In genomic region chr1:191818145-191818631, GRCm38 (mm10) we compare ENCODE assay signal across 11 mouse cellular contexts. TPM values are rescaled to one million over a fixed set of nuclear protein-coding genes. Genes with fewer than 3 reads are reported as not detected.
DNase-seq lines count a peak whose midpoint lies in the region; ATAC-seq lines count a peak whose summit lies in the region.
"Had no signal": no experiment of that assay in that cellular context is flagged by ENCODE, and none has a peak within 500 bp of the region (broad histone marks: within the 10 kb centered on the region; RNA-seq: fewer than 3 reads in every experiment).

No protein-coding gene starts in this region.

- peaks cover 6% of the 10 kb centered on the region; the same call in 1 of the 2 replicates for H3K4me1 ChIP-seq in forebrain, embryonic 14.5 days (ENCODE audit: control insufficient read depth, insufficient read depth, low read length)
- peaks cover 17% of the 10 kb centered on the region for H3K4me1 ChIP-seq in forebrain, embryonic 16.5 days (replicated peaks; ENCODE audit: control insufficient read depth, insufficient read depth, low read length)
- peaks cover 10% of the 10 kb centered on the region for H3K4me1 ChIP-seq in midbrain, embryonic 16.5 days (ENCODE audit: control insufficient read depth, insufficient read depth, low read length)

- no peaks in the 10 kb centered on the region for H3K36me3 ChIP-seq in forebrain, embryonic 14.5 days (ENCODE audit: control insufficient read depth, insufficient read depth, low read length)
- H3K36me3 ChIP-seq in forebrain, embryonic 16.5 days (ENCODE audit: control insufficient read depth, insufficient read depth) = no peaks in the 10 kb centered on the region
- H3K36me3 ChIP-seq in midbrain, embryonic 16.5 days (ENCODE audit: control insufficient read depth, insufficient read depth, low read length) = no peaks in the 10 kb centered on the region
- H3K36me3 ChIP-seq: neural tube, embryonic 13.5 days had no signal

- H3K4me3 ChIP-seq in forebrain, embryonic 14.5 days (ENCODE audit: low read depth, low read length) = no peak overlapping the region
- H3K4me3 ChIP-seq in forebrain, embryonic 16.5 days (replicated peaks; ENCODE audit: low read length) = no peak overlapping the region
- H3K4me3 ChIP-seq in midbrain, embryonic 16.5 days (ENCODE audit: low read depth, low read length) = no peak overlapping the region
- H3K4me3 ChIP-seq: liver, embryonic 12.5 days; neural tube, embryonic 13.5 days had no signal

- H3K27me3 ChIP-seq in forebrain, embryonic 14.5 days (replicated peaks; ENCODE audit: control insufficient read depth, insufficient read depth, low read length) = no peaks in the 10 kb centered on the region
- no peaks in the 10 kb centered on the region for H3K27me3 ChIP-seq in forebrain, embryonic 16.5 days (replicated peaks; ENCODE audit: control insufficient read depth, insufficient read depth, low read length)
- H3K27me3 ChIP-seq in midbrain, embryonic 16.5 days (ENCODE audit: control insufficient read depth, insufficient read depth, low read depth, low read length) = no peaks in the 10 kb centered on the region
- H3K27me3 ChIP-seq: liver, embryonic 12.5 days; neural tube, embryonic 13.5 days had no signal

- no peak for DNase-seq in forebrain, embryonic 14.5 days (ENCODE audit: low spot score)
- DNase-seq in left cerebral cortex, postnatal 4 days = peak; percentile 65
- DNase-seq in left cerebral cortex, adult 9 months (ENCODE audit: low spot score in 2 of 2) = no peak
- no peak for DNase-seq in gastrocnemius, postnatal 4 days (ENCODE audit: low spot score in 2 of 2)
- DNase-seq in adrenal gland, postnatal 14 days = no peak

- peak; percentile 6; the same call in 1 of the 2 replicates for ATAC-seq in forebrain, embryonic 14.5 days
- ATAC-seq in forebrain, embryonic 16.5 days = no peak
- ATAC-seq in erythroblast, adult 5-6 weeks (replicated peaks; ENCODE audit: low FRiP score, poor library complexity, severe bottlenecking) = peak; percentile 7; the same call in 1 of the 2 replicates
- ATAC-seq in midbrain, embryonic 16.5 days = peak; percentile 14; the same call in 1 of the 2 replicates
- ATAC-seq: liver, embryonic 12.5 days had no signal

- no peak overlapping the region for H3K4me2 ChIP-seq in forebrain, embryonic 14.5 days (ENCODE audit: low read length)
- no peak overlapping the region for H3K4me2 ChIP-seq in forebrain, embryonic 16.5 days (ENCODE audit: low read length)
- no peak overlapping the region for H3K4me2 ChIP-seq in midbrain, embryonic 16.5 days (ENCODE audit: low read length)
- H3K4me2 ChIP-seq: liver, embryonic 12.5 days; neural tube, embryonic 13.5 days had no signal

- no peaks in the 10 kb centered on the region for H3K9me3 ChIP-seq in forebrain, embryonic 14.5 days (replicated peaks; ENCODE audit: control insufficient read depth, low read length)
- H3K9me3 ChIP-seq in forebrain, embryonic 16.5 days (ENCODE audit: control insufficient read depth, low read length) = no peaks in the 10 kb centered on the region
- H3K9me3 ChIP-seq in midbrain, embryonic 16.5 days (replicated peaks; ENCODE audit: control insufficient read depth, low read length, poor library complexity, severe bottlenecking) = no peaks in the 10 kb centered on the region
- H3K9me3 ChIP-seq: liver, embryonic 12.5 days; neural tube, embryonic 13.5 days had no signal

- 40% methylated on average over 6 of the region's 6 CpGs for WGBS in forebrain, embryonic 14.5 days
- WGBS in forebrain, embryonic 16.5 days = 47% methylated on average over 6 of the region's 6 CpGs
- WGBS in midbrain, embryonic 16.5 days = 39% methylated on average over 6 of the region's 6 CpGs

- intact Hi-C loops in left cerebral cortex, postnatal 4 days (cut with DNase I) = loop anchor here (2.0 to 10.0 kb wide), 2 partner anchors 93 to 235 kb away; no protein-coding TSS in a partner anchor

- no peak overlapping the region for H3K27ac ChIP-seq in forebrain, embryonic 14.5 days (ENCODE audit: low read depth, low read length)
- no peak overlapping the region for H3K27ac ChIP-seq in forebrain, embryonic 16.5 days (ENCODE audit: low read length)
- no peak overlapping the region for H3K27ac ChIP-seq in midbrain, embryonic 16.5 days (ENCODE audit: low read length)
- H3K27ac ChIP-seq: liver, embryonic 12.5 days; macrophage; neural tube, embryonic 13.5 days had no signal

- no peak overlapping the region for H3K9ac ChIP-seq in forebrain, embryonic 14.5 days (ENCODE audit: low read length)
- H3K9ac ChIP-seq in forebrain, embryonic 16.5 days (replicated peaks; ENCODE audit: low read depth, low read length) = no peak overlapping the region
- H3K9ac ChIP-seq in midbrain, embryonic 16.5 days (ENCODE audit: low read depth, low read length) = no peak overlapping the region
- H3K9ac ChIP-seq: liver, embryonic 12.5 days; neural tube, embryonic 13.5 days had no signal

RNA-seq across cellular contexts. Expression of gene Nek2, which starts 3.1 kb away (rescaled TPM):
- 19.7 and 22.7 TPM in 2 replicates for polyA plus RNA-seq in forebrain, embryonic 14.5 days (2014; fragmentation: Nextera tagmentation; extraction: Ambion mirVana)
- 16.5 and 22.7 TPM in 2 replicates for polyA plus RNA-seq in forebrain, embryonic 16.5 days (2015; fragmentation: Nextera tagmentation; extraction: Ambion mirVana)
- 1 to 10 TPM; 4.8 to 6.1 TPM for total RNA-seq in left cerebral cortex, postnatal 4 days (2021)
- 18.4 and 18.8 TPM in 2 replicates for total RNA-seq in erythroblast, adult 5-6 weeks (2015; ENCODE audit: low replicate concordance)
- total RNA-seq in erythroblast, adult 5-6 weeks (2017; ENCODE audit: low replicate concordance) = 29.2 and 65.2 TPM in 2 replicates
- 4.7 and 6.0 TPM in 2 replicates for polyA plus RNA-seq in midbrain, embryonic 16.5 days (2015; fragmentation: Nextera tagmentation; extraction: Ambion mirVana)
- total RNA-seq in gastrocnemius, postnatal 4 days (2021) = 1 to 10 TPM; 8.6 to 8.7 TPM
- total RNA-seq in adrenal gland, postnatal 14 days (2021) = 9.3 and 10.0 TPM in 2 replicates
